Mouse (Mus musculus): ENCODE results near the gene Slc38a6. TPM values are rescaled to one million over a fixed set of nuclear protein-coding genes. Genes with fewer than 3 reads are reported as not detected.

Slc38a6 gene
- polyA plus RNA-seq, 1 experiment from 2014 or later, result 4.5 TPM

- H3K4me1 ChIP-seq (replicated peaks), result peaks cover 17% of the 10 kb centered on the region
- WGBS, result 88% methylated on average over 8 of the region's 8 CpGs
- H3K27me3 ChIP-seq (replicated peaks), result no peaks in the 10 kb centered on the region
- no peak overlapping the region for H3K4me2 ChIP-seq
- H3K27ac ChIP-seq (ENCODE audit: poor library complexity, severe bottlenecking), result no peak overlapping the region; the same call in 1 of the 2 replicates
- no peak overlapping the region for H3K9ac ChIP-seq
- H3K4me3 ChIP-seq, result no peak overlapping the region
- no peaks in the 10 kb centered on the region for H3K36me3 ChIP-seq
- ATAC-seq (ENCODE audit: insufficient number of reproducible peaks, low FRiP score), result no peak
- no peaks in the 10 kb centered on the region for H3K9me3 ChIP-seq (replicated peaks)
These were observed 37.6 kb downstream of the Slc38a6 start for GRCm38 (mm10) chr12:73324180-73324586.

GRCm38 (mm10) chr12:73324742-73325141 is 38.2 kb downstream of the Slc38a6 start:
- peaks cover 17% of the 10 kb centered on the region for H3K4me1 ChIP-seq (replicated peaks)
- no peaks in the 10 kb centered on the region for H3K36me3 ChIP-seq
- 75% methylated on average over 1 of the region's 1 CpGs for WGBS
- H3K27me3 ChIP-seq (replicated peaks), result no peaks in the 10 kb centered on the region
- H3K9ac ChIP-seq, result no peak overlapping the region
- no peak overlapping the region for H3K4me3 ChIP-seq
- no peak for ATAC-seq (ENCODE audit: insufficient number of reproducible peaks, low FRiP score)
- H3K9me3 ChIP-seq (replicated peaks), result no peaks in the 10 kb centered on the region
- H3K4me2 ChIP-seq, result no peak overlapping the region
- peak overlapping the region; percentile 74 for H3K27ac ChIP-seq (ENCODE audit: poor library complexity, severe bottlenecking)

- H3K27ac ChIP-seq (ENCODE audit: poor library complexity, severe bottlenecking), result peak overlapping the region; percentile 74
- no peak overlapping the region for H3K9ac ChIP-seq
- 8% methylated on average over 2 of the region's 2 CpGs for WGBS
These were observed 38.6 kb downstream of the Slc38a6 start for GRCm38 (mm10) chr12:73325181-73325580.

DNA sequence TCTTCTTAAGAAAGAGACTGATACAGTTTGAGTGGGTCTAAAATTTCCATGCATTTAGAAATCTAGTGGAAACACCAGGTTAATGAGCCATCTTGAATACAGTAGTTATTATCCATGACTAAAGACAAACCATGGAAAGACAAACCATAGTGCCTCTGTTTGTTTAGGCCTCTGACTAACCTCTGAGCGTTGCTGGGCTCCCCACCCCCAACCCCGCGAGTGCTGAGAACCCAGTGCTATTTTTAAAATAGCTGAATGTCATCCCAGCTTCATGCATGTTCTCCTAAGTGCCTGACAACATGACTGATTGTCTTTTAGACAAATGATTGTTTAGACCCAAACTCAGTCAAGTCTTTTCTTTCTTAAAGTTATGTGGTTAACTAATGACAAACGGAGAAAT is 39.0 kb downstream of the Slc38a6 start:
- WGBS, result 12% methylated on average over 4 of the region's 4 CpGs
- Histone ChIP-seq H3K36me3 (no peaks in the 10 kb centered on the region), H3K9ac (no peak overlapping the region), H3K27me3 (replicated peaks) (no peaks in the 10 kb centered on the region), H3K4me2 (no peak overlapping the region), H3K27ac (ENCODE audit: poor library complexity, severe bottlenecking) (peak overlapping the region; percentile 72), H3K9me3 (replicated peaks) (no peaks in the 10 kb centered on the region), H3K4me3 (no peak overlapping the region), H3K4me1 (replicated peaks) (peaks cover 17% of the 10 kb centered on the region)
- ATAC-seq (ENCODE audit: insufficient number of reproducible peaks, low FRiP score), result 0 out of 2 replicates have a peak, but pooled peaks have one; percentile 18

More at GRCm38 (mm10) chr12:73325181-73325580, 38.6 kb downstream of the Slc38a6 start:
- Histone ChIP-seq H3K4me2 (no peak overlapping the region), H3K36me3 (no peaks in the 10 kb centered on the region), H3K4me3 (no peak overlapping the region), H3K9me3 (replicated peaks) (no peaks in the 10 kb centered on the region), H3K27me3 (replicated peaks) (no peaks in the 10 kb centered on the region), H3K4me1 (replicated peaks) (peaks cover 17% of the 10 kb centered on the region)
- no peak for ATAC-seq (ENCODE audit: insufficient number of reproducible peaks, low FRiP score)

DNA sequence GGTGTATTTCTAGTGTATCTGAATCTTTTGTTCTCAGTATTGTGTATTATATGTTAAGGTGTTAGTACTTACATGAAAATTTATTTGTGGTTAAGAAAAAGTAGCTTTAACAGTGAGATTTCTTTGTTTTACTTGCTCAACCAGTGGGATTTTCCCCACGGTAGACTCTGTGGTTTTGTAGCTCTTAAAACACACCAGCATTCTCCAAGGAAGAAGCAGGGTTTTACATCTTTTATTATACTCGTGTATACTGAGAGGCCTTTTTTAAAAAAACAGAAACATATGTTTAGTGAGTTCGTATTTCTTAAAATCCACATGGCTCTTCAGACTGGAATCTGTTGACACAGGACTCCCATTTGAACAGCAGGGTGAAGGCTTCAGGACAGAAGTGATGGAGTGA is 40.8 kb downstream of the Slc38a6 start:
- Histone ChIP-seq H3K4me2 (no peak overlapping the region), H3K27me3 (replicated peaks) (no peaks in the 10 kb centered on the region), H3K9ac (no peak overlapping the region), H3K4me1 (replicated peaks) (peaks cover 17% of the 10 kb centered on the region), H3K4me3 (no peak overlapping the region), H3K27ac (ENCODE audit: poor library complexity, severe bottlenecking) (no peak overlapping the region), H3K36me3 (no peaks in the 10 kb centered on the region), H3K9me3 (replicated peaks) (no peaks in the 10 kb centered on the region)
- 77% methylated on average over 3 of the region's 3 CpGs for WGBS
- ATAC-seq (ENCODE audit: insufficient number of reproducible peaks, low FRiP score), result no peak

DNA sequence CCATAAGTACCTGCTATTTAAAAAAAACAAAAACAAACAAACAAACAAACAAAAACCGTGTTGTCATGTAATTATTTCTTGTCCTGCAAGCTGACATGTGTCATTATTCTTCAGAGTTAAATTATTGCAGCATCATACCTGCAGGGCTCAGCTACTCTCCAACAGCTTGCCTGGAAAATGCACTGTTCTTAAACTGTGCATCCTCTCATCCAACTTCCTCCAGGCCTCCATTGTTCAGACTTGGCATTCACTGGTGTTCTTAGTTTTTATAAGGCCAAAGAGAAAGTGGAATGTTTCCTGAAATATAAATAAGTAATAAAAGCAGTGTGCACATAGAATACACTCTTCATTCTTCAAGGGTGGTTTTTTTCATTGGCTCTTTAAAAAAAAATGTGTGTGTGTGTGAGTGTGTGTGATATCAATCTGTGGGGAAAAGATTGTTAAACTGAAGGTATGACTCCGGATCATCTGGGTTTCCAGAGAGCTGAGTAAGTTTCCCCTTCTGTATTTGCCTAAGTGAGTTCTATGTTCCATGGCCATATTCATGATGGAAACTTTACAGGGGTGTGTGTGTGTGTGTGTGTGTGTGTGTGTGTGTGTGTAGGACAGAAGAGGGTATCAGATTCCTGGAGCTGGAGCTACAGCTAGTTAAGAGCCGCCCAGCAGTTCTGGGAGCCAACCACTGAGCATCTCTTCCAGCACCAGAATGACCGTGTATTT is 42.0 kb downstream of the Slc38a6 start:
- Histone ChIP-seq H3K27ac (ENCODE audit: poor library complexity, severe bottlenecking) (no peak overlapping the region), H3K4me3 (no peak overlapping the region), H3K9ac (no peak overlapping the region), H3K4me1 (replicated peaks) (peaks cover 17% of the 10 kb centered on the region), H3K4me2 (no peak overlapping the region), H3K36me3 (no peaks in the 10 kb centered on the region), H3K27me3 (replicated peaks) (no peaks in the 10 kb centered on the region), H3K9me3 (replicated peaks) (no peaks in the 10 kb centered on the region)
- ATAC-seq (ENCODE audit: insufficient number of reproducible peaks, low FRiP score), result no peak
- WGBS, result 70% methylated on average over 4 of the region's 4 CpGs

GRCm38 (mm10) chr12:73330236-73330635 is 43.7 kb downstream of the Slc38a6 start:
- Histone ChIP-seq H3K4me3 (no peak overlapping the region), H3K4me1 (replicated peaks) (peaks cover 16% of the 10 kb centered on the region), H3K27ac (ENCODE audit: poor library complexity, severe bottlenecking) (no peak overlapping the region), H3K9ac (no peak overlapping the region), H3K36me3 (no peaks in the 10 kb centered on the region), H3K9me3 (replicated peaks) (no peaks in the 10 kb centered on the region), H3K27me3 (replicated peaks) (no peaks in the 10 kb centered on the region), H3K4me2 (no peak overlapping the region)
- 65% methylated on average over 7 of the region's 7 CpGs for WGBS
- ATAC-seq (ENCODE audit: insufficient number of reproducible peaks, low FRiP score), result no peak

DNA sequence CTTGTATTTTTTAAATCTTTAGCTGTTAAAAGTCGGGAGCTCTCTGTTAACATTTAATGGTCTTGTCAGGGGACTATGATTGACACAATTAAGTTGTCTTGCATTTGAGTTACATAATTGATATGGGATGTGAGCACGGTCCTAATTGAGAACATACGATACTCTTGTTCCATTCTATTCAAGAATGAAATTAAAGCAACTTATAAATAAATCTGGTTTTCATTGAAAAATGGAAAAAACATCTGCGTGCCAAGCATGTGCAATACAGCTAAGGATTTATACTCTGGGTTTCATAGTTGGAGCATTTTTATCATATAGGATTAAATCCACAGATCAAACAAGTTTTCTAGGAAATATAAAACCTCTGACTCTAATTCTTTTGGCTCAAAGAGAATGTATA is 46.1 kb downstream of the Slc38a6 start:
- Histone ChIP-seq H3K27ac (ENCODE audit: poor library complexity, severe bottlenecking) (no peak overlapping the region), H3K4me3 (no peak overlapping the region), H3K27me3 (replicated peaks) (no peaks in the 10 kb centered on the region), H3K9ac (no peak overlapping the region), H3K4me2 (no peak overlapping the region), H3K4me1 (replicated peaks) (peaks cover 6% of the 10 kb centered on the region; the same call in 1 of the 2 replicates), H3K36me3 (no peaks in the 10 kb centered on the region), H3K9me3 (replicated peaks) (no peaks in the 10 kb centered on the region)
- WGBS, result 85% methylated on average over 4 of the region's 4 CpGs
- ATAC-seq (ENCODE audit: insufficient number of reproducible peaks, low FRiP score), result no peak

DNA sequence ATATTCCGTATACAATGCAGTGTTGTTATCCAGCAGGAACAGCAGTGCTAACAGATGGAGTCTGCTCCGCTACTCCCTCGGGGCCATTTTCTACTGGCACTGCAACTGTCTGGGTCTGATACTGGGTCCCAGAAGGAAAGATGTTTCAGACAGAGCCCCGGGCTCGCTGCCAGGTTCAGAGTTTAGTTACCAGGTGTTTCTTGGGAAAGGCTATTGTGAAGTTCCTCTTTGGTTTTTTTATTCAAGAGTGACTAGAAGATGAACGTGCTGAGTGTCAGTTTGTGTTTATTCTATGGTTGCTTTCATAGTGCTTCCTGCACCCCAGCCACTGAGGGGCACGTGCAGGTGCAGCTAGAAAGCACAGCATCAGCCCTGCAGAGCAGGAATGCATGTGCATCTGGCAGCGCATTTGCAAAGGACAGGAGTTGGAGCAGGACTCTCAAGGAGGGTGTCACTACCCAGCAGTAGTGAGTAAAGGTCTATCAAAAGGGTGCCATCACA is 47.5 kb downstream of the Slc38a6 start:
- no peaks in the 10 kb centered on the region for H3K9me3 ChIP-seq (replicated peaks)
- no peak overlapping the region for H3K4me2 ChIP-seq
- no peak for ATAC-seq (ENCODE audit: insufficient number of reproducible peaks, low FRiP score)
- no peaks in the 10 kb centered on the region for H3K27me3 ChIP-seq (replicated peaks)
- WGBS, result 60% methylated on average over 8 of the region's 8 CpGs
- H3K36me3 ChIP-seq, result no peaks in the 10 kb centered on the region
- no peak overlapping the region for H3K9ac ChIP-seq
- no peak overlapping the region for H3K4me3 ChIP-seq
- H3K27ac ChIP-seq (ENCODE audit: poor library complexity, severe bottlenecking), result no peak overlapping the region
- peaks cover 6% of the 10 kb centered on the region; the same call in 1 of the 2 replicates for H3K4me1 ChIP-seq (replicated peaks)

DNA sequence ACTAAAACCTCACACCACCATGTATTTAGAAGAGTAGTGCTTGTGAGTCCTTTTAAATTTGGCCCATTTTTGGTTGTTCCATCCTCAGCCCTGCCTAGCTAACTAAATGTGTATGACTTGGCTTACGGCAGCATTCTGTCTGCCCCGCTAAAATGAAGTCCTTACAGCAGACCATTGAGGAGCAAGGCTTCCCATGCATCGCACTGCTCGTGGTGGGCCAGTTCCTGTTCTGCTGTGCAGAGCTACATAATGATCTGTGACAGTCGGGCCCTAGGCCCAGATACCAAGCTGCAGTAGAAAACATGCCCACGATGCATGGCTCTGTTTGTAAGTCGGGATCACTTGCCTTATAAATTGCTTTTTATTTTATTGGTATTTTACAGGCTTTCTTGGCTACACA is 50.5 kb downstream of the Slc38a6 start:
- ATAC-seq (ENCODE audit: insufficient number of reproducible peaks, low FRiP score), result no peak
- H3K4me3 ChIP-seq, result no peak overlapping the region
- no peaks in the 10 kb centered on the region for H3K9me3 ChIP-seq (replicated peaks)
- peaks cover 8% of the 10 kb centered on the region; the same call in 1 of the 2 replicates for H3K4me1 ChIP-seq (replicated peaks)
- WGBS, result 84% methylated on average over 7 of the region's 7 CpGs
- no peak overlapping the region for H3K9ac ChIP-seq
- H3K4me2 ChIP-seq, result no peak overlapping the region
- no peaks in the 10 kb centered on the region for H3K27me3 ChIP-seq (replicated peaks)
- H3K27ac ChIP-seq (ENCODE audit: poor library complexity, severe bottlenecking), result no peak overlapping the region
- H3K36me3 ChIP-seq, result no peaks in the 10 kb centered on the region

DNA sequence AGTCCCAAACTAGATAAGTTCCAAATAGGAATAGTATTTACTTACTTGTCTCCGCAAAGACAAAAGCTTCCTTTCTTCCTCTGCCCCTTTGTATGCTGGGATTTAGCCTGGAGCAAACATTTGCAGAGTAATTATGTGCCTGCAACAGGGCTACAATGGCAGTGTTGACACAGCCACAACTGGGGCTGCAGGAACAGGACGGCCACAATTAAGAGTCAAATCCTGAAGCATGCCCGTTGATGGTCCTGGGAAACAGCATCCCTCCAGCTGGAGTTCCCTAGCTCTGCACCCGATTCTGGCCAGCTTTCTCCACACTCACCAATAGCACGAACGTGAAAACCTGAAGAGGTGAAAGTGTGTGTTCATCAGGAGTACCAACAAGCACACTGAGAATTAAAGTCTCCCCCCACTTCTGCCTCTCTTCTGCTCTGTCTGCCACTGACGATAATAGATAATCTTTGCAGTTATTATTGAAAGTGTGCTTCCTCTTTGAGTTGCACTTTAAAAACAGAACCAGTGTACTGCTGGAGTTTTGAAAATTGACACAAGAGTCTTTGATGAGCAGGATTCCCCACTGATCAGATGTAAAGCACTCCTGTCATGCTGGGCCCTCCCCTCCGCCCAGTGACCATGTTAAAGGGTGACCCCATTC is 54.2 kb downstream of the Slc38a6 start:
- ATAC-seq (ENCODE audit: insufficient number of reproducible peaks, low FRiP score), result no peak
- H3K4me2 ChIP-seq, result no peak overlapping the region
- H3K27me3 ChIP-seq (replicated peaks), result no peaks in the 10 kb centered on the region
- H3K9ac ChIP-seq, result no peak overlapping the region
- WGBS, result 45% methylated on average over 8 of the region's 8 CpGs
- H3K36me3 ChIP-seq, result peaks cover 7% of the 10 kb centered on the region
- no peak overlapping the region for H3K27ac ChIP-seq (ENCODE audit: poor library complexity, severe bottlenecking)
- peaks cover 11% of the 10 kb centered on the region; the same call in 1 of the 2 replicates for H3K4me1 ChIP-seq (replicated peaks)
- H3K4me3 ChIP-seq, result no peak overlapping the region
- H3K9me3 ChIP-seq (replicated peaks), result no peaks in the 10 kb centered on the region; the same call in 1 of the 2 replicates

Data from heart, embryonic 12.5 days (tissue).